Mouse (Mus musculus) forebrain, postnatal 0 days (tissue): ENCODE measurements around the gene Lgals3bp. TPM values are rescaled to one million over a fixed set of nuclear protein-coding genes. Genes with fewer than 3 reads are reported as not detected.

ENCODE experiments used
- ATAC-seq: fragments of 200-750 bp; cut with Nextera tagmentation; 2 replicates; pipeline ENCODE4 v1.8.0; 2017; ENCODE audit warnings: mild to moderate bottlenecking, moderate library complexity
- DNase-seq: peaks from one replicate; pipeline ENCODE4 v3.0.0-alpha.2; 2015
- H3K27ac ChIP-seq: fragments of 300-500 bp; sonication (generic); 2 replicates; pipeline ENCODE4 v1.5.1; 2014; ENCODE audit warnings: low read depth, mild to moderate bottlenecking, antibody characterized with exemption, low read length, moderate library complexity, mixed read lengths
- H3K27me3 ChIP-seq: fragments of 300-500 bp; sonication (generic); 2 replicates; pipeline ENCODE4 v1.6.1; 2014; ENCODE audit warnings: mild to moderate bottlenecking, low read length, mixed read lengths; ENCODE audit not compliant: insufficient read depth
- H3K36me3 ChIP-seq: fragments of 300-500 bp; sonication (generic); 2 replicates; pipeline ENCODE4 v1.6.1; 2014; ENCODE audit warnings: mild to moderate bottlenecking, moderate library complexity; ENCODE audit not compliant: insufficient read depth
- H3K4me1 ChIP-seq: fragments of 300-500 bp; sonication (generic); 2 replicates; pipeline ENCODE4 v1.6.1; 2014; ENCODE audit warnings: antibody characterized with exemption; ENCODE audit not compliant: insufficient read depth
- H3K4me2 ChIP-seq: fragments of 300-500 bp; sonication (generic); 2 replicates; pipeline ENCODE4 v1.6.1; 2014; ENCODE audit warnings: low read depth, mild to moderate bottlenecking, moderate library complexity
- H3K4me3 ChIP-seq: fragments of 300-500 bp; sonication (generic); 2 replicates; pipeline ENCODE4 v1.5.1; 2014; ENCODE audit warnings: low read depth, low read length, mixed read lengths
- H3K9ac ChIP-seq: fragments of 300-500 bp; sonication (generic); 2 replicates; pipeline ENCODE4 v1.6.1; 2014; ENCODE audit warnings: mild to moderate bottlenecking
- H3K9me3 ChIP-seq: fragments of 300-500 bp; sonication (generic); 2 replicates; pipeline ENCODE4 v1.6.1; 2016; ENCODE audit warnings: low read length
- CTCF ChIP-seq: sonication (generic); IDR thresholded peaks from 2 replicates; pipeline ENCODE4 v1.5.1; 2016; ENCODE audit warnings: antibody characterized with exemption, control low read depth, low read depth
- WGBS: fragments of 180-500 bp; shearing (Covaris S2); extraction: QIAGEN DNeasy Blood & Tissue Kit; methylation state at CpG from one replicate; pipeline ENCODE4 v1.1.7; 2014; 5-methylcytosine and 5-hydroxymethylcytosine counted together
- polyA plus RNA-seq: library from polyadenylated mRNA; unstranded; fragments of >200 nt; fragmentation: Nextera tagmentation; extraction: Ambion mirVana; gene quantifications from 2 replicates; pipeline ENCODE4 v1.2.1, GENCODE M21; 2015
- total RNA-seq: library from RNA; depleted of rRNA; stranded (reverse); fragments of >200 nt; gene quantifications from 2 replicates; pipeline ENCODE4 v1.2.3, GENCODE M21; 2014

The Lgals3bp gene
- total and polyA plus RNA-seq, 2 experiments from 2014 or later = 15.6 to 16.4 TPM

DNA sequence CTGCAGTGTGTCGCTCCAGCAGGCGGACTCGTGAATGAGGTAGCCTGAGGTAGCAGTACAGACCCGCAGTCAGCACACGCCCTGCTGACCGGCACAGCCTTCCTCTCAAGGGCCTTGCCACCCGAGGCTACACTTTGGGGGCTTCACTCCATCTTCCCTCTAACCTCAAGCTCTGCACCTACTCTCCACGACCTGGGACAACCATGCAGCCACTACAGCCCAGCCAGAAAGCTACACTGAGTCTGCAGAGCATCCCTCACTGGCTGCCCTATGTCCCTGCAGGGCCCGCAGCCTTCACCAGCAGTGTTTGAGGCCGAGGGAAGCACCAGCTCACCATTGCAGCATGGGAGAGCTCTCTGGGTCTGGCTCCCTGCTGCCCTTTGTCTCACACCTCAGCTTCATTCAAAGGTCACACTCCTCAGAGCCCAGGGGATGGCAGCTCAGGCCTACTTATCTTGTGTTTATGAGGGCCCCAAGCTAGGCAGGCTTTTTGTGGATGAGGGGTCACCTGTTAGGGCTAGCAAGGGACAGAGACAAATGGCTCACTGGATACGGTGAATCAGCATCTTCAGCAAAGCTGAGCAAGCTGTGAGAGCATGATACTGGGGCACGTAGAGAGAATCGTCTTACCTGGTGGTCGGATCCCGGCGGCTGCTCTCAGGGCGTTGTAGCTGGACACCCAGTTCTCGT, 6.3 kb upstream of the Lgals3bp start:
- no peak overlapping the region for H3K4me3 ChIP-seq
- H3K4me1 ChIP-seq = no peaks in the 10 kb centered on the region
- H3K27ac ChIP-seq = no peak overlapping the region
- no peaks in the 10 kb centered on the region for H3K27me3 ChIP-seq
- ATAC-seq (no peak), DNase-seq (no peak)
- WGBS = 88% methylated on average over 18 of the region's 18 CpGs
- no peak overlapping the region for H3K4me2 ChIP-seq
- H3K36me3 ChIP-seq = peaks cover 49% of the 10 kb centered on the region
- H3K9ac ChIP-seq = no peak overlapping the region
- TF ChIP-seq CTCF = no peak
- H3K9me3 ChIP-seq = no peaks in the 10 kb centered on the region

- no peaks in the 10 kb centered on the region for H3K9me3 ChIP-seq
- no peak overlapping the region for H3K4me2 ChIP-seq
- peaks cover 49% of the 10 kb centered on the region for H3K36me3 ChIP-seq
- H3K4me3 ChIP-seq = no peak overlapping the region
- 86% methylated on average over 23 of the region's 23 CpGs for WGBS
- TF ChIP-seq CTCF = no peak
- H3K27me3 ChIP-seq = no peaks in the 10 kb centered on the region
- DNase-seq (no peak), ATAC-seq (no peak)
- no peak overlapping the region for H3K27ac ChIP-seq
- H3K9ac ChIP-seq = no peak overlapping the region
- H3K4me1 ChIP-seq = no peaks in the 10 kb centered on the region
These were observed 5.5 kb upstream of the Lgals3bp start for GRCm38 (mm10) chr11:118407318-118407910.

GRCm38 (mm10) chr11:118406521-118406920, 4.6 kb upstream of the Lgals3bp start:
- no peak for ATAC-seq
- peaks cover 49% of the 10 kb centered on the region for H3K36me3 ChIP-seq

GRCm38 (mm10) chr11:118405311-118405710, 3.4 kb upstream of the Lgals3bp start:
- no peak overlapping the region for H3K27ac ChIP-seq
- DNase-seq (no peak), ATAC-seq (no peak)
- H3K4me3 ChIP-seq = no peak overlapping the region
- H3K4me1 ChIP-seq = no peaks in the 10 kb centered on the region
- 97% methylated on average over 8 of the region's 8 CpGs for WGBS
- no peak for TF ChIP-seq CTCF
- no peak overlapping the region for H3K4me2 ChIP-seq
- H3K9ac ChIP-seq = no peak overlapping the region
- peaks cover 39% of the 10 kb centered on the region for H3K36me3 ChIP-seq
- no peaks in the 10 kb centered on the region for H3K27me3 ChIP-seq
- H3K9me3 ChIP-seq = no peaks in the 10 kb centered on the region

More at GRCm38 (mm10) chr11:118406521-118406920, 4.6 kb upstream of the Lgals3bp start:
- Histone ChIP-seq H3K4me1 (no peaks in the 10 kb centered on the region), H3K9me3 (no peaks in the 10 kb centered on the region), H3K27ac (no peak overlapping the region), H3K4me3 (no peak overlapping the region), H3K4me2 (no peak overlapping the region), H3K9ac (no peak overlapping the region), H3K27me3 (no peaks in the 10 kb centered on the region)
- no peak for TF ChIP-seq CTCF
- no peak for DNase-seq
- WGBS = 92% methylated on average over 5 of the region's 5 CpGs

DNA sequence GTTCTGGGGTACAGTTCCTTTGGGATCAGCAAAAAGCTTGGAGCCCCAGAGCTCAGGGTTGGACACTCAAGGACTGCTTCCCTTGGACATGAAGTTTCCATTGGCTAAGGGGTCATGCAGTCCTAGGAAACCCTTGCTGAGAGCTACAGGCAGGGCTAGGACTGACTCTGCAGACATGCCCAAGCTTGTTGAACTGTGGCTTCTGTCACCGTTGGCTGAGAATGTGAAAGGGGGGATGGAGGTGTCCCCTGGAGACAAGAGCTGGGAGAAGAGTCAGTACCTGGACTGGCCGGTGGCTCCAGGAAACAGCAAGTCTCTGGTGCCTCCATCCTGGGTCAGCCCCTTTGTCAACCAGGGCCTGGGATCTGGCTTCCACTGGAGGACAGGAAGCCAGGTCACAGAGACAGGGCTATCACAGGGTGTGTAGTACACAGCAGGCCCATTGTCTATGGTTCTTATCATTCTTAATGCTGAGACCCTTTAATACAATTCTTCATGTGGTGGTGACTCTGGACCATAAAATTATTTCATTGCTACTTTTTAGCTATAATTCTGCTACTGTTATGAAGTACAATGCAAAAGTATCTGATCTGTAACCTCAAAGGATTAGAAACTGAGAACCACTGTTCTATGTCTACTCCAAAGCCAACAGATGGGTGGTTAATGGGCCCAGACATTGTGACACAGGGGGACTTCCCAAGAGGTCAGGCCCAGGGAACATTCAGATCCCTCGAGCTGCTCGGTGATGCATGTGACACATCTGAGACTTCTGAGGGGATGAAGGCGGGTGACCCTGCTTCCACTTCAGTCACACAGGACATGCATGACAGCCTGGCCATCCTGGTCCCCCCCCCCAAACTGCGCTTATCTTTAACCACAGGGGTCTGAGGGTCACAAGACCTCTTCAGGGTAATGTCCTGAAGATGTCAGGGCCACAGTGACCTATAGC, 2.3 kb upstream of the Lgals3bp start:
- H3K27ac ChIP-seq = no peak overlapping the region
- H3K27me3 ChIP-seq = no peaks in the 10 kb centered on the region
- no peaks in the 10 kb centered on the region for H3K9me3 ChIP-seq
- DNase-seq = no peak
- no peak overlapping the region for H3K4me2 ChIP-seq
- H3K4me1 ChIP-seq = no peaks in the 10 kb centered on the region
- no peak for TF ChIP-seq CTCF
- 79% methylated on average over 6 of the region's 6 CpGs for WGBS
- H3K4me3 ChIP-seq = no peak overlapping the region
- H3K36me3 ChIP-seq = peaks cover 34% of the 10 kb centered on the region
- no peak for ATAC-seq
- no peak overlapping the region for H3K9ac ChIP-seq

- 92% methylated on average over 2 of the region's 2 CpGs for WGBS
- Histone ChIP-seq H3K4me1 (no peaks in the 10 kb centered on the region), H3K9ac (no peak overlapping the region), H3K27ac (no peak overlapping the region), H3K9me3 (no peaks in the 10 kb centered on the region), H3K36me3 (peaks cover 26% of the 10 kb centered on the region), H3K4me2 (no peak overlapping the region), H3K4me3 (no peak overlapping the region), H3K27me3 (no peaks in the 10 kb centered on the region)
- no peak for TF ChIP-seq CTCF
- no peak for DNase-seq
- ATAC-seq = no peak
These were observed 1.3 kb upstream of the Lgals3bp start for GRCm38 (mm10) chr11:118403183-118403582.
